Mouse (Mus musculus) liver, embryonic 16.5 days (tissue): ENCODE results near the gene Pak4. TPM values are rescaled to one million over a fixed set of nuclear protein-coding genes. Genes with fewer than 3 reads are reported as not detected.
"Not testable (repeated sequence)": the region's sequence is repeated elsewhere in the genome, so short reads cannot be mapped to it uniquely, and the experiment has no call there.

Experiments
- ATAC-seq: fragments of 200-750 bp; cut with Nextera tagmentation; 2 replicates; pipeline ENCODE4 v1.8.0; 2017; ENCODE audit warnings: low read depth, mild to moderate bottlenecking, moderate number of reproducible peaks, moderate library complexity
- H3K27ac ChIP-seq: fragments of 300-500 bp; sonication (generic); 2 replicates; pipeline ENCODE4 v1.5.1; 2014; ENCODE audit warnings: mild to moderate bottlenecking, low read length
- H3K27me3 ChIP-seq: fragments of 300-500 bp; sonication (generic); 2 replicates; pipeline ENCODE4 v1.6.1; 2014; ENCODE audit warnings: low read depth, low read length, mixed read lengths; ENCODE audit not compliant: control insufficient read depth, insufficient read depth
- H3K36me3 ChIP-seq: fragments of 300-500 bp; sonication (generic); 2 replicates; pipeline ENCODE4 v1.6.1; 2014; ENCODE audit warnings: mild to moderate bottlenecking; ENCODE audit not compliant: control insufficient read depth, insufficient read depth
- H3K4me1 ChIP-seq: fragments of 300-500 bp; sonication (generic); 2 replicates; pipeline ENCODE4 v1.6.1; 2014; ENCODE audit warnings: low read depth, low read length, mixed read lengths; ENCODE audit not compliant: control insufficient read depth
- H3K4me2 ChIP-seq: fragments of 300-500 bp; sonication (generic); 2 replicates; pipeline ENCODE4 v1.6.1; 2014; ENCODE audit warnings: low read depth, low read length, mixed read lengths
- H3K4me3 ChIP-seq: fragments of 300-500 bp; sonication (generic); 2 replicates; pipeline ENCODE4 v1.5.1; 2014; ENCODE audit warnings: low read depth, mild to moderate bottlenecking, low read length
- H3K9ac ChIP-seq: fragments of 300-500 bp; sonication (generic); 2 replicates; pipeline ENCODE4 v1.6.1; 2014; ENCODE audit warnings: low read depth, low read length
- H3K9me3 ChIP-seq: fragments of 300-500 bp; sonication (generic); replicated peaks from 2 replicates; pipeline ENCODE4 v1.6.1; 2016; ENCODE audit warnings: low read length; ENCODE audit not compliant: control insufficient read depth
- WGBS: fragments of 180-500 bp; shearing (Covaris S2); extraction: QIAGEN DNeasy Blood & Tissue Kit; methylation state at CpG from one replicate; pipeline ENCODE4 v1.1.7; 2014; ENCODE audit not compliant: insufficient replicate concordance; 5-methylcytosine and 5-hydroxymethylcytosine counted together
- microRNA-seq: library from miRNA; unstranded; fragments of <30 nt; microRNA quantifications from one replicate; pipeline ENCODE4, GENCODE M21; 2016
- polyA plus RNA-seq: library from polyadenylated mRNA; unstranded; fragments of >200 nt; fragmentation: Nextera tagmentation; extraction: Ambion mirVana; gene quantifications from 2 replicates; pipeline ENCODE4 v1.2.1, GENCODE M21; 2015

Pak4 gene
- polyA plus RNA-seq, 1 experiment from 2014 or later: 17.5 TPM

DNA sequence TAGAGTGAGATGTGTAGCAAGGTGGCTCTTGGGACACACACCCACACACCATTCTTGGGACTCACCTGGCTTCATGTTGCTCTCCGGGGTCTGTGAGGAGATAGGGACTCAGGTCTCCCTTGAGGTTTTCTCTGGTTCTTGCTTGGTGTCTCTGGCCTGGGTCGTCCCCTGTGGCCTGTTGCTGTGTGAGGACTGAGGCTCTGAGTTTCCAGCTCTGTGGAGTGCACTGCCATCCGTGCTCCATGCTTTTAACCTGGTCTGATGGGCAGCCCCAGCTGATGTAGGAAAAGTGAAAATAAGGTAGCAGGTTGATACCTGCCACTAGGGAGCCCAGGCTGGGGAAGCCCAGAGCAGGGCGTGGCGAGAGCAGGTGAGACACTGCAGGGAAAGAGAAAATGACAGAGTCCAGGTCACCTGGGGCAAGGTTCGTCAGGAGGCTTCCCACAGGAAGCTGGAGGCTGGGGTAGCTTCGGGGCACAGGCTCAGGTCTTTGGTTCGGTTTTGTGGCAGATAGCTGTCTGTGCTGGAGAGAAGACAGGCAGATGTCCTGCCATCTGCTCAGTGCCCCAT is 87.5 kb downstream of the Pak4 start, which contains the start of gene Ifnl2:
Ifnl2 (minus strand) TSS at position 51 of the 570 bp plus-strand sequence.
- not testable (repeated sequence) for H3K27me3 ChIP-seq, H3K4me3 ChIP-seq, H3K9me3 ChIP-seq, H3K4me2 ChIP-seq, ATAC-seq, H3K27ac ChIP-seq, H3K36me3 ChIP-seq, H3K4me1 ChIP-seq, H3K9ac ChIP-seq
- WGBS: 45% methylated on average over 8 of the region's 8 CpGs

- not testable (repeated sequence) for H3K4me2 ChIP-seq, H3K4me1 ChIP-seq, H3K36me3 ChIP-seq, H3K27ac ChIP-seq, H3K9me3 ChIP-seq, H3K4me3 ChIP-seq, ATAC-seq, H3K27me3 ChIP-seq, H3K9ac ChIP-seq
- 80% methylated on average over 1 of the region's 2 CpGs for WGBS
These were observed 88.9 kb downstream of the Pak4 start for GRCm38 (mm10) chr7:28509121-28509520.

Small RNA genes lying within 50 kb of the gene (microRNA-seq; reads per million reads assigned to microRNA genes)
- 3.0 reads per million, percentile 8 among the genes with 10 or more reads in this experiment for gene Mir7049

Other genes with a start within 250 kb of the Pak4 start
- 531 and 598 TPM in 2 replicates for gene Rps16, start 247.5 kb downstream of the Pak4 start, polyA plus RNA-seq
- gene Plekhg2, start 225.6 kb downstream of the Pak4 start, polyA plus RNA-seq: 4.8 and 6.3 TPM in 2 replicates
- gene Zfp36, start 217.9 kb downstream of the Pak4 start, polyA plus RNA-seq: 7.9 and 10.8 TPM in 2 replicates
- 20.5 and 21.6 TPM in 2 replicates for gene Med29, start 205.5 kb downstream of the Pak4 start, polyA plus RNA-seq
- 24.7 and 25.8 TPM in 2 replicates for gene Paf1, start 205.2 kb downstream of the Pak4 start, polyA plus RNA-seq
- 35.6 and 38.6 TPM in 2 replicates for gene Gmfg, start 160.7 kb downstream of the Pak4 start, polyA plus RNA-seq
- gene Lrfn1, start 146.2 kb downstream of the Pak4 start, polyA plus RNA-seq: 0.12 and 0.15 TPM in 2 replicates
- not detected in 2 replicates for gene Ifnl2, start 87.7 kb downstream of the Pak4 start, polyA plus RNA-seq
- gene Ifnl3, start 75.3 kb downstream of the Pak4 start, polyA plus RNA-seq: not detected in 2 replicates
- gene Sycn, start 57.3 kb downstream of the Pak4 start, polyA plus RNA-seq: 0.53 and 2.5 TPM in 2 replicates
- not detected in 2 replicates for gene Nccrp1, start 50.9 kb downstream of the Pak4 start, polyA plus RNA-seq
- gene Samd4b, start within 50 bp of the Pak4 start, polyA plus RNA-seq: 2.5 and 3.5 TPM in 2 replicates
- gene Acp7, start 33.1 kb upstream of the Pak4 start, polyA plus RNA-seq: not detected in 2 replicates
- gene Fbxo27, start 94.7 kb upstream of the Pak4 start, polyA plus RNA-seq: 0.29 and 0.34 TPM in 2 replicates
- gene Fbxo17, start 118.6 kb upstream of the Pak4 start, polyA plus RNA-seq: 1.0 and 1.3 TPM in 2 replicates
- gene Mrps12, start 143.6 kb upstream of the Pak4 start, polyA plus RNA-seq: 73.3 and 73.7 TPM in 2 replicates
- gene Sars2, start 143.8 kb upstream of the Pak4 start, polyA plus RNA-seq: 10.5 and 11.2 TPM in 2 replicates
- not detected in 2 replicates for gene Ccer2, start 158.0 kb upstream of the Pak4 start, polyA plus RNA-seq
- gene Sirt2, start 168.6 kb upstream of the Pak4 start, polyA plus RNA-seq: 24.1 and 28.0 TPM in 2 replicates
- gene Nfkbib, start 169.3 kb upstream of the Pak4 start, polyA plus RNA-seq: 29.3 TPM in 2 replicates
- 8.1 and 8.7 TPM in 2 replicates for gene Rinl, start 190.8 kb upstream of the Pak4 start, polyA plus RNA-seq
- 69.0 and 80.7 TPM in 2 replicates for gene Hnrnpl, start 210.4 kb upstream of the Pak4 start, polyA plus RNA-seq
- 172 and 201 TPM in 2 replicates for gene Ech1, start 227.0 kb upstream of the Pak4 start, polyA plus RNA-seq
- 6.2 and 22.3 TPM in 2 replicates for gene Lgals4, start 235.7 kb upstream of the Pak4 start, polyA plus RNA-seq